Mouse (Mus musculus): ENCODE measurements around the gene Ttc41.

DNA sequence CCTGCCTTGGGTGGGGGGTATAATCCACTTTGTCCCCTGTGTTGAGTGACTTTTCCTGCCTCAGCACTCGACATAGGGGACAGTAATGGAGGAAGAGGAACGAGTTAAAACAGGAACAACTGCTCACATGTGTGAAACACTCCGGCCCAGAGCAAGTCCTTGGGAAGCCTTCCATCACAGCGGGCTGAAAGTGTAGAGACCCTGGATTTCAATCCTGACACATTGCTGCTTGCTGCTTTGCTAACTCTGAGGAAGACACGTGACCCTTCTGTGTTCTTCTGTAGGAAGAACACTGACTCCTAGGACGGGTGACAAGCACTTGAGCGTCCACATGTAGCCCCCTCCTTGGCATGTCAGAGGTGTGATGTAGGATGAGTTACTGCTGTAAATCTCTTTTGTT, 109.5 kb downstream of the Ttc41 start:
- no peak for TF ChIP-seq CTCF (IDR thresholded peaks at IDR 0.05)
- TF ChIP-seq EP300 (IDR thresholded peaks at IDR 0.05): no peak

Measured in lung, postnatal 0 days (tissue).